Mouse (Mus musculus) heart, embryonic 10.5 days (tissue): ENCODE results near the gene Calm5. TPM values are rescaled to one million over a fixed set of nuclear protein-coding genes. Genes with fewer than 3 reads are reported as not detected.
"Not testable (repeated sequence)": the region's sequence is repeated elsewhere in the genome, so short reads cannot be mapped to it uniquely, and the experiment has no call there.

Source experiments
- DNase-seq: peaks from one replicate; pipeline ENCODE4 v3.0.0-alpha.2; 2017; ENCODE audit warnings: low spot score
- H3K27ac ChIP-seq: fragments of 300-500 bp; sonication (generic); 2 replicates; pipeline ENCODE4 v1.5.1; 2016; ENCODE audit warnings: mild to moderate bottlenecking
- H3K27me3 ChIP-seq: fragments of 300-500 bp; sonication (generic); 2 replicates; pipeline ENCODE4 v1.6.1; 2016; ENCODE audit warnings: mild to moderate bottlenecking; ENCODE audit not compliant: poor library complexity, insufficient read depth, severe bottlenecking
- H3K36me3 ChIP-seq: fragments of 300-500 bp; sonication (generic); 2 replicates; pipeline ENCODE4 v1.6.1; 2016; ENCODE audit warnings: mild to moderate bottlenecking, moderate library complexity
- H3K4me1 ChIP-seq: fragments of 300-500 bp; sonication (generic); 2 replicates; pipeline ENCODE4 v1.6.1; 2016; ENCODE audit warnings: mild to moderate bottlenecking
- H3K4me3 ChIP-seq: fragments of 300-500 bp; sonication (generic); 2 replicates; pipeline ENCODE4 v1.5.1; 2016; ENCODE audit warnings: mild to moderate bottlenecking, moderate library complexity
- H3K9me3 ChIP-seq: fragments of 300-500 bp; sonication (generic); 2 replicates; pipeline ENCODE4 v1.6.1; 2016; ENCODE audit warnings: mild to moderate bottlenecking, moderate library complexity
- WGBS: fragments of 180-500 bp; shearing (Covaris S2); methylation state at CpG from one replicate; pipeline ENCODE4 v1.1.7; 2016; 5-methylcytosine and 5-hydroxymethylcytosine counted together
- polyA plus RNA-seq: library from polyadenylated mRNA; unstranded; fragments of >200 nt; fragmentation: Nextera tagmentation; extraction: Ambion mirVana; gene quantifications from 2 replicates; pipeline ENCODE4 v1.2.1, GENCODE M21; 2016

The Calm5 gene
- not detected in 2 replicates for polyA plus RNA-seq

DNA sequence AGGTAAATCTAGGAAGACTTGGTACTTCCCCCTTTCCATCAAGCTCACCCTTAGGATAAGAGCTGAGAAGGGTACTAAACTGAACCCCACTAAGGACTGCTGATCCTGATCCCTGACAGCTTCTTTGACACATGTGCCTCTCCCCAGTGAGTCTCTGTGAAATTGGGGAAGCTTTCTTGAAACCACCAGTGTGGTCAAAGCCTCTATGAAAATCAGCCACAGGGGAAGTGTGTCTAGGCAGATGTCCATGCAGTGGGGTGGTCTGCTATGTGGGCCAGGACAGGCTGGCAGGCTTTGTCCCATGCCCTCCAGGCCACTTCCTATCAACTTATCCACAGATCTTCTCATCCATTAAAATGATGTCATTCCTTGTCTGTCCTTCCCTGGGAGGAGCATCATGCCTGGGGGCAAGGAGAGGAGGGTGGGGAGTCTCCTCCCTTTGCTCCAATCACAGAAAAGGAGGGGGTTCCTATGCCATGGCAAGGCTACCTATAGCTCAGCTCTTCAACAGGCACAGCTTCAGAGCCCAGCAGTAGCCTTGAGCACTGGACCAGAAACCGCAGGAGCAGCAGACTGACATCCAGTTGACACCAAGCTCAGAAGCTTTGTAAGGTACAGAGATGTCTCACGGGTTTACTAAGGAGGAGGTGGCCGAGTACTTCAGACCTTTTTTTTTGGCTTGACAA, at the start of gene Calm5:
Gene Calm5, plus strand, starts transcription at position 526 of the 686 bp plus-strand sequence.
- H3K27me3 ChIP-seq, H3K4me1 ChIP-seq, H3K4me3 ChIP-seq, H3K36me3 ChIP-seq, H3K27ac ChIP-seq, H3K9me3 ChIP-seq, DNase-seq: not testable (repeated sequence)
- 76% methylated on average over 3 of the region's 3 CpGs for WGBS

- no peaks in the 10 kb centered on the region for H3K36me3 ChIP-seq
- peaks cover 18% of the 10 kb centered on the region for H3K4me1 ChIP-seq
- DNase-seq: no peak
- no peak within 1 kb of the TSS for H3K4me3 ChIP-seq
- 83% methylated on average over 13 of the region's 13 CpGs for WGBS
- H3K27me3 ChIP-seq: no peaks in the 10 kb centered on the region
- H3K27ac ChIP-seq: no peak within 1 kb of the TSS
- no peaks in the 10 kb centered on the region for H3K9me3 ChIP-seq
Observed at GRCm38 (mm10) chr13:3804186-3804585, 49.8 kb upstream of the Calm5 start, which contains the start of gene Calml3. Gene Calml3, minus strand, starts transcription at chr13:3804316.

DNA sequence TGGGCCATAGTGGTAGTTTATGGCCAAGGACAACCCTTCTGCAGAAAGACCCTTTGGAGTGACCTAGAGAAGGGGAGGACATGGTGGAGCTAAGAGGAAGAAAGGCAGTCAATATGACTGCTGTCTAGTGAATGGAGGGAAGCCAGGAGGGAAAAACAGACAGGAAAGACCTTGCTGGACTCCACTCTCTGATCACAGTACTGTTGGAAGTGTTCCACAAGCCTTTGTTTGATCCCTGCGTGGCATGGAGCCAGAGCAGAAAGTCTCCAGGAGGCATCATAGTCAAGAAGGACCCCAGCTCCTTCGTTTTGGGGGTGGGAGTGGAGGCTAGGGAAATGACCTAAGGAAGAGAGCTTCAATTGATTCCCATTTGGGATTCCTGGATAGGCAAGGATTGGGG, 48.8 kb upstream of the Calm5 start:
- no peaks in the 10 kb centered on the region for H3K9me3 ChIP-seq
- H3K36me3 ChIP-seq: no peaks in the 10 kb centered on the region
- H3K27ac ChIP-seq: no peak overlapping the region
- H3K27me3 ChIP-seq: no peaks in the 10 kb centered on the region
- WGBS: 61% methylated on average over 2 of the region's 2 CpGs
- no peak for DNase-seq
- peaks cover 9% of the 10 kb centered on the region for H3K4me1 ChIP-seq
- H3K4me3 ChIP-seq: no peak overlapping the region

GRCm38 (mm10) chr13:3805638-3806037, 48.3 kb upstream of the Calm5 start:
- Histone ChIP-seq H3K4me1 (peaks cover 6% of the 10 kb centered on the region), H3K36me3 (no peaks in the 10 kb centered on the region), H3K9me3 (no peaks in the 10 kb centered on the region), H3K4me3 (no peak overlapping the region), H3K27ac (0 out of 2 replicates have a peak overlapping the region, but pooled peaks have one; percentile 10), H3K27me3 (no peaks in the 10 kb centered on the region)
- no peak for DNase-seq
- 67% methylated on average over 5 of the region's 5 CpGs for WGBS

- no peak for DNase-seq
- Histone ChIP-seq H3K4me1 (no peaks in the 10 kb centered on the region), H3K27ac (no peak overlapping the region), H3K9me3 (no peaks in the 10 kb centered on the region), H3K36me3 (no peaks in the 10 kb centered on the region), H3K27me3 (no peaks in the 10 kb centered on the region), H3K4me3 (no peak overlapping the region)
- 77% methylated on average over 7 of the region's 7 CpGs for WGBS
Observed at GRCm38 (mm10) chr13:3807131-3807827, 46.7 kb upstream of the Calm5 start.

- Histone ChIP-seq H3K4me1 (no peaks in the 10 kb centered on the region), H3K4me3 (no peak overlapping the region), H3K27me3 (no peaks in the 10 kb centered on the region), H3K27ac (no peak overlapping the region), H3K9me3 (no peaks in the 10 kb centered on the region), H3K36me3 (no peaks in the 10 kb centered on the region)
- WGBS: 60% methylated on average over 5 of the region's 5 CpGs
- no peak for DNase-seq
Observed at GRCm38 (mm10) chr13:3818012-3818739, 35.8 kb upstream of the Calm5 start.

DNA sequence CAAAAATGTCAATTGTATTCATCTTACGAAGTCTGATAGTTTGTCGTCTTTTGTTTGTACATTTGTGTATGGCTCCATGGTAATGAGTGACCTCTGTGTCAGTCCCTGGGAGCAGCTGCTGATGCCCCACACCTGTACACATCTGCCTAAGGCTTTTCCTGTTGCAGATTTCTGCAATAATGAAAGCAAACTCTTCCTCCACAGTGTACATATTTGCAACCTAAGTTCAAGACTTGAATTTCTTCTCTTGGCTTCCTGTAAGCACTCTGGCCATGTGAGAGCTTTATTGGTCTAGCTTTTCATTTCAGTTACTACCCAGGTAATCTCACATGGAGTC, 35.3 kb upstream of the Calm5 start:
- no peaks in the 10 kb centered on the region for H3K4me1 ChIP-seq
- H3K36me3 ChIP-seq: no peaks in the 10 kb centered on the region
- DNase-seq: no peak
- H3K9me3 ChIP-seq: no peaks in the 10 kb centered on the region
- 78% methylated on average over 2 of the region's 2 CpGs for WGBS
- H3K4me3 ChIP-seq: no peak overlapping the region
- H3K27ac ChIP-seq: no peak overlapping the region
- no peaks in the 10 kb centered on the region for H3K27me3 ChIP-seq

GRCm38 (mm10) chr13:3822105-3822504, 31.9 kb upstream of the Calm5 start:
- 51% methylated on average over 4 of the region's 4 CpGs for WGBS
- Histone ChIP-seq H3K4me3 (no peak overlapping the region), H3K4me1 (no peaks in the 10 kb centered on the region), H3K36me3 (no peaks in the 10 kb centered on the region), H3K27ac (no peak overlapping the region), H3K9me3 (no peaks in the 10 kb centered on the region), H3K27me3 (no peaks in the 10 kb centered on the region)
- no peak for DNase-seq

GRCm38 (mm10) chr13:3825726-3826125, 28.2 kb upstream of the Calm5 start:
- DNase-seq: no peak
- Histone ChIP-seq H3K4me1 (no peaks in the 10 kb centered on the region), H3K27me3 (no peaks in the 10 kb centered on the region), H3K9me3 (no peaks in the 10 kb centered on the region), H3K27ac (no peak overlapping the region), H3K4me3 (no peak overlapping the region), H3K36me3 (no peaks in the 10 kb centered on the region)

GRCm38 (mm10) chr13:3831546-3831945, 22.4 kb upstream of the Calm5 start:
- Histone ChIP-seq H3K4me1 (no peaks in the 10 kb centered on the region), H3K27me3 (no peaks in the 10 kb centered on the region), H3K27ac (no peak overlapping the region), H3K36me3 (no peaks in the 10 kb centered on the region), H3K9me3 (no peaks in the 10 kb centered on the region), H3K4me3 (no peak overlapping the region)
- 70% methylated on average over 5 of the region's 5 CpGs for WGBS
- DNase-seq: no peak

- whole genome bisulfite sequencing: 68% methylated on average over 1 of the region's 1 CpGs
- Histone ChIP-seq H3K4me1 (no peaks in the 10 kb centered on the region), H3K27me3 (no peaks in the 10 kb centered on the region), H3K4me3 (no peak overlapping the region), H3K36me3 (no peaks in the 10 kb centered on the region), H3K9me3 (no peaks in the 10 kb centered on the region), H3K27ac (no peak overlapping the region)
- DNase-seq: no peak
Observed at GRCm38 (mm10) chr13:3831994-3832393, 22.0 kb upstream of the Calm5 start.

- H3K27me3 ChIP-seq: no peaks in the 10 kb centered on the region
- 72% methylated on average over 2 of the region's 2 CpGs for WGBS
Observed at GRCm38 (mm10) chr13:3832450-3832849, 21.5 kb upstream of the Calm5 start.

DNA sequence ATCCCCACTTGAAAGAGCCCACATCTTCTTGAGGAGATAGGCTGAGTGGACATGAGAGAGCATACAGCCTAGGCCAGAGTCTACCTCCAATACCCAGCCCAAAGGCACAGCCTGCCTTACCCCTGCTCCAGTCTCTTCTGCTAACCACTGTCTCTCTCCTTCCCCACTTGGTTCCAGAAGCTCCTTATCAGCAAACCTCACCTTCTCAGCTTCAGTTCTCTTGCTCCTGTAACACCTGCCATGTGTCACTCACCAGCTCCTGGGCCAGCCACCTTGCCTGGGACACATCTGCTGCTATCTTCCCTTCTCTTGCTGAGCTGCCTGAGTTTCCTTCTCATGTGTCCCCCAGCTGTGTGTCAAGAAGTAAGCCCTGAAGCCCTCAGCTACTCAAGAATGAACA, 20.3 kb upstream of the Calm5 start:
- H3K27me3 ChIP-seq, DNase-seq, H3K27ac ChIP-seq, H3K4me1 ChIP-seq, H3K9me3 ChIP-seq, H3K36me3 ChIP-seq, H3K4me3 ChIP-seq: not testable (repeated sequence)

More at GRCm38 (mm10) chr13:3832450-3832849, 21.5 kb upstream of the Calm5 start:
- Histone ChIP-seq H3K4me1 (no peaks in the 10 kb centered on the region), H3K27ac (no peak overlapping the region), H3K9me3 (no peaks in the 10 kb centered on the region), H3K4me3 (no peak overlapping the region), H3K36me3 (no peaks in the 10 kb centered on the region)
- DNase-seq: no peak
